Mouse (Mus musculus) intestine, embryonic 16.5 days (tissue): ENCODE measurements around the gene Wdr70. TPM values are rescaled to one million over a fixed set of nuclear protein-coding genes. Genes with fewer than 3 reads are reported as not detected.

Experiments used
- ATAC-seq: fragments of 200-750 bp; cut with Nextera tagmentation; 2 replicates; pipeline ENCODE4 v1.8.0; 2017; ENCODE audit warnings: moderate TSS enrichment, moderate library complexity
- H3K27ac ChIP-seq: fragments of 300-500 bp; sonication (generic); 2 replicates; pipeline ENCODE4 v1.5.1; 2014; ENCODE audit warnings: mild to moderate bottlenecking, low read length
- H3K27me3 ChIP-seq: fragments of 300-500 bp; sonication (generic); replicated peaks from 2 replicates; pipeline ENCODE4 v1.6.1; 2014; ENCODE audit warnings: low read length, control low read depth, mixed read lengths; ENCODE audit not compliant: control insufficient read depth, insufficient read depth
- H3K36me3 ChIP-seq: fragments of 300-500 bp; sonication (generic); 2 replicates; pipeline ENCODE4 v1.6.1; 2014; ENCODE audit warnings: low read length, control low read depth; ENCODE audit not compliant: control insufficient read depth, insufficient read depth
- H3K4me1 ChIP-seq: fragments of 300-500 bp; sonication (generic); 2 replicates; pipeline ENCODE4 v1.6.1; 2014; ENCODE audit warnings: low read length, control low read depth, mixed read lengths; ENCODE audit not compliant: control insufficient read depth, insufficient read depth
- H3K4me2 ChIP-seq: fragments of 300-500 bp; sonication (generic); 2 replicates; pipeline ENCODE4 v1.6.1; 2014; ENCODE audit warnings: low read depth, low read length, control low read depth
- H3K4me3 ChIP-seq: fragments of 300-500 bp; sonication (generic); 2 replicates; pipeline ENCODE4 v1.5.1; 2014; ENCODE audit warnings: mild to moderate bottlenecking, low read length
- H3K9ac ChIP-seq: fragments of 300-500 bp; sonication (generic); 2 replicates; pipeline ENCODE4 v1.6.1; 2014; ENCODE audit warnings: low read depth, low read length
- H3K9me3 ChIP-seq: fragments of 300-500 bp; sonication (generic); 2 replicates; pipeline ENCODE4 v1.6.1; 2016; ENCODE audit warnings: low read length, control low read depth; ENCODE audit not compliant: control insufficient read depth
- WGBS: fragments of 180-500 bp; shearing (Covaris S2); extraction: QIAGEN DNeasy Blood & Tissue Kit; methylation state at CpG from one replicate; pipeline ENCODE4 v1.1.7; 2014; 5-methylcytosine and 5-hydroxymethylcytosine counted together
- microRNA-seq: library from miRNA; unstranded; fragments of <30 nt; microRNA quantifications from one replicate; pipeline ENCODE4, GENCODE M21; 2016
- polyA plus RNA-seq: library from polyadenylated mRNA; unstranded; fragments of >200 nt; fragmentation: Nextera tagmentation; extraction: Ambion mirVana; gene quantifications from 2 replicates; pipeline ENCODE4 v1.2.1, GENCODE M21; 2015

Gene Wdr70
- polyA plus RNA-seq, 1 experiment from 2014 or later, result 42.8 TPM

DNA sequence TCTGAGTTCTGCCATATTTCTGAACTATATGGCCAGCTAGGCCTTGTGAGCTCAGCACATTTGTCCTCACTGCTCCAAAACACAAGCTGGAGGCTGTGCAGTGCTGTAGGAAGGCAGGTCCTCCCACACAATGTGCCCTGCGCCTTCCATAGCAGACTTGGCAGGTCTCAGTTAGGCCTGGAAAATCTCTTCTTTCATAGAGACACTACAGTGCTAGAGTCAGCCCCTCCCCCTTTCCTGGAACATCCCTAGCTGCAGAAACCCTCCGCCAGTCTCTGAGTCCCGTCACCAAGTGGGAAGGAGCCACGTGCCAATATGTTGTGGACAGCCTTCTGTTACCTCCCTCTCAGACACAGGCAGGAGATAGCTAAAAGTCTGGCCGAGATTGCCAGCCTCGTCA, 273.5 kb downstream of the Wdr70 start:
- Histone ChIP-seq H3K9ac (no peak overlapping the region), H3K4me1 (no peaks in the 10 kb centered on the region), H3K4me3 (no peak overlapping the region), H3K9me3 (no peaks in the 10 kb centered on the region), H3K27ac (peak overlapping the region; percentile 63), H3K27me3 (no peaks in the 10 kb centered on the region), H3K4me2 (no peak overlapping the region), H3K36me3 (no peaks in the 10 kb centered on the region)
- ATAC-seq, result peak; percentile 82
- 32% methylated on average over 6 of the region's 6 CpGs for WGBS

- no peaks in the 10 kb centered on the region for H3K36me3 ChIP-seq
- H3K4me2 ChIP-seq, result no peak overlapping the region
- H3K4me3 ChIP-seq, result no peak overlapping the region
- H3K9me3 ChIP-seq, result no peaks in the 10 kb centered on the region
- 54% methylated on average over 6 of the region's 6 CpGs for WGBS
- H3K27me3 ChIP-seq, result no peaks in the 10 kb centered on the region
- H3K27ac ChIP-seq, result no peak overlapping the region
- ATAC-seq, result no peak
- no peak overlapping the region for H3K9ac ChIP-seq
- no peaks in the 10 kb centered on the region for H3K4me1 ChIP-seq
These were observed 275.1 kb downstream of the Wdr70 start for GRCm38 (mm10) chr15:7823886-7824285.

Small RNA genes within 50 kb of the gene (microRNA-seq; reads per million reads assigned to microRNA genes)
- gene Gm27529, result not detected

Other genes starting within 250 kb of the Wdr70 start
- 11.0 and 11.9 TPM in 2 replicates for gene Nup155, start 10.1 kb upstream of the Wdr70 start, polyA plus RNA-seq
- gene Cplane1, start 69.9 kb upstream of the Wdr70 start, polyA plus RNA-seq, result 3.1 and 3.5 TPM in 2 replicates